Mouse (Mus musculus) thymus, adult 18-20 months (tissue): ENCODE results near the gene Samd8.

ENCODE experiments used
- DNase-seq, 2 experiments: peaks; one replicate each; pipeline ENCODE4 v3.0.0; 2022; ENCODE audit warnings: mixed read lengths in 2 of 2

Samd8 gene

DNA sequence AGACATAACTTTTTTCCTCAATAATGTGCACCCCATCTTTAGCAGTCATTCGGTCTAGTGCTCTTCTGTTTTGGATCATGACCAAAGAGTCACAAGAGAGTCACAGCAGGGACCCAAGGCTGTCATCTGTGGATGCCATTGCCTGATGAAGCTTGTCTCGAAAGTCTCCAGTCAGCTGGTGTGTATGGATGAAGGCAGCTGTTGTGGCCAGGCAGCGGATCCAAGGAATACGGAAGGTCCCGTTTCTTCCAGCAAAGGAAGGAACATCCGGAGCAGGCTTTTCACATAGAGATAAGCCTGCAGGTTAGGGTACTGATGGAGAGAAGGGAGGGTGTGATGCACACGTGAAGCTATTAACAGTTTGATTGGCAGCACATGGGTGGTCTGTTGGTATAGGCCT lies 51.3 kb downstream of the Samd8 start:
- no peak for DNase-seq

GRCm38 (mm10) chr14:21802543-21803206 lies 52.3 kb downstream of the Samd8 start:
- no peak for DNase-seq

DNA sequence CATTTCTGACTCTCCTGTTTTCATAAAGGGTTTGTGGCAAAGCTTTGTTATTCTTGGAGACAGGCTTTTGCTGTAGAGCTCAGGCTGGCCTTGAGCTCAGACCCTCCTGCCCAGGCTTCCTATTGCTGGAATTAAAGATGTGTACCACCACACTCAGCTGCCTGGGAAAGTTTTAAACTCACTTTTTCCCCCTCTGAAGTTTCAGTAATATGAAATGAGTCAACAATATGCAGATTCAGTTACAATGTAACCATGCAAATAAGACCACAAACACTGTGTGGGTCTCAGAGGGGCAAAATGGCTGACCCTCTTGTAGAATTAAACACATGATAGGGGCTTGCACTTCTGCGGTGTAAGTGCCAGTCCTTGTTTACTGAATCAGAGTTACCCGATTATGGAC lies 55.9 kb downstream of the Samd8 start:
- no peak for DNase-seq

- no peak for DNase-seq
Observed at GRCm38 (mm10) chr14:21806631-21807160, 56.4 kb downstream of the Samd8 start.

DNA sequence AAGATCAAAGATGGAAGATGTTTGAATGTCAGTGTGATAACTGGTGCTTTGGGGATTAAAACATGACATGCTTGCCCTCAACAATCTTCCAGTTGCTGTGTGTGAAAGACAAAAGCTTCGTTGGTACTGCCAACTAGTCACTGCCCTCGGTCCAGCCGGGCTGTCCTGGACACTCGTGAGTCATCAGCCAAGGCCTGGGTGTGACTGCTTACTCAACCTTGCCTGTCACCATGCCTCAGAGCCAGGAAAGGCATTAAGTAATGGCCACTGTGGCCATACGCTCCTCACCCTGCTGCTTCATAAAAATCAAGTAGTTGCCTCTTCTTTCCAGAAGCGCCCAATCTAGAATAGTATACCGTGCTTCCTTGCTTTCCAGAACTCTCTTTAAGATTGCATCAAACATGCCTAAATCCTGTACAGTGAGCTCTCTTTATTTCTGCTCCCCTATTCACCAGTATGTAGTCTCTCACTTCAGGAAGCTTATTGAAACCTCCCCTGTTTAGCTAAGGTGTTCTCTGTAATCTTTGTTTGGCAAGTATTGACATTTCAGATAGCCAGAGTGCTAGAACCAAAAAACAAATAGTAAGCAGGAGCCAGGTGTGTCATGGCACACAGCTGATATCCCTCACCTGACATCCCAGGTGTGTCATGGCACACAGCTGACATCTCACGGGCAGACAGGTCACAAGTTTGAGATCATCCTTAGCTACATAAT lies 58.0 kb downstream of the Samd8 start:
- no peak for DNase-seq

- DNase-seq = no peak
Observed at GRCm38 (mm10) chr14:21809418-21809817, 59.1 kb downstream of the Samd8 start.

- no peak for DNase-seq
Observed at GRCm38 (mm10) chr14:21811301-21811700, 61.0 kb downstream of the Samd8 start.

- no peak for DNase-seq
Observed at GRCm38 (mm10) chr14:21811744-21812393, 61.5 kb downstream of the Samd8 start.

DNA sequence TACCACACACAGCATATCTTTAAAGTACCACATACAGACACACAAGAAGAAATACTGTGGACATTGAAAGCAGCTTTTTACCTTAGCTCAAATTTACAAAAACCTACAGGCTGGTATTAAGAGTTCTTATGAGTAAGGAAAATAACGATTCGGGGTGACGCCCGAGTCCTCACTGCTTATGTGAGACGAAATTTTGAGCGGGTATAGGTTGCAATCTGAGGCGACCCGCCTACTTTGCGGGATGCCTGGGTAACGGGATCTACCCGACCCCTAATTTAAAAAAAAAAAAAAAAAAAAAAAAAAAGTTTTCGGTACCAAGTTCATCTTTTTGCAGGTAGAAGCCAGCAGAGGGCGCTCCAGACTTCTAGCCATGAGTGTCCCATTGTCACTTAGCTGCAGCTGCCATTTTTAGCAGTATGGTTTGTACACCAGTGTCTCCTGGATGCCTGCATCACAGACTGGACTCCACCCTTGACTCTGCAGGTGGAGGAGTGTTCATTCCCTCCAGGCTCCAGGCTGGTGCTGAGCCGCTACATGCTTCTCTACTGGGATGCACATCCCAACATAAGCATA lies 62.3 kb downstream of the Samd8 start:
- DNase-seq = peak; percentile 37 to 44

DNA sequence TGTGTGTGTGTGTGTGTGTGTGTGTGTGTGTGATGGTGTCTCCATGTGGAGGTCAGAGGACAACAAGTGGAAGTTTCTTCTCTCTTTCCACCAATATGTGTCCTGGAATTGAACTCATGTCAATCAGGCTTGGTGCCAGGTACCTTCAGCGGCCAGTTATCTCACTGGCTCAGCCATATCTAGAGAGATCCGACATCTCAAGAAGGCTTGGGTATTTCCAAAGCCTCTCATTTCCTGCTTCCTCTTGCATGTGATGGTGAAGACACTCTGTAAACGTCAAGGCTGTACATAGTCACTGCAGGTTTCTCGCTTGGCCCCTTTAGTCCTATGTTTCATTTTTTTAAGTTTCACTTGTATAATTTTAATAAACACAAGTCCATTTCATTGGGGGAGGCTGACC lies 62.9 kb downstream of the Samd8 start:
- no peak for DNase-seq

GRCm38 (mm10) chr14:21813847-21814246 lies 63.5 kb downstream of the Samd8 start:
- DNase-seq = no peak

GRCm38 (mm10) chr14:21814606-21815005 lies 64.3 kb downstream of the Samd8 start:
- DNase-seq = no peak

DNA sequence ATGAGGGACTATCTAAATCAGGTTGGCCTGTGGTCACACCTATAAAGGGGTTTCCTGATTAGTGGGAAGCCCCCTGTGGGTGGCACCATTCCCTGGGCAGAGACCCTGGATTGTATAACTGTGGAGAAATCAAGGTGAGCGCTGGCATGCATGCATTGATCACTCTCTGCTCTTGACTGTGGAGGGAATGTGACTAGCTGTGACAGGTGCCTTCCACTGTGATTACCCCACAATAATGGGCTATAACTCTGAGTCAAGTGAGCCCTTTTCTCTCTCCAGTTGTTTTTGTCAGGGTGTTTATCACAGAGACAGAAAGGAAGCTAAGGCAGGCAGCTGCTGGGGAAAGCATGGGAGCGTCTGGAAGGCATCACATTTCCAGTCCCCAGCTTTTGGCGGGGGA lies 65.9 kb downstream of the Samd8 start:
- no peak for DNase-seq

DNA sequence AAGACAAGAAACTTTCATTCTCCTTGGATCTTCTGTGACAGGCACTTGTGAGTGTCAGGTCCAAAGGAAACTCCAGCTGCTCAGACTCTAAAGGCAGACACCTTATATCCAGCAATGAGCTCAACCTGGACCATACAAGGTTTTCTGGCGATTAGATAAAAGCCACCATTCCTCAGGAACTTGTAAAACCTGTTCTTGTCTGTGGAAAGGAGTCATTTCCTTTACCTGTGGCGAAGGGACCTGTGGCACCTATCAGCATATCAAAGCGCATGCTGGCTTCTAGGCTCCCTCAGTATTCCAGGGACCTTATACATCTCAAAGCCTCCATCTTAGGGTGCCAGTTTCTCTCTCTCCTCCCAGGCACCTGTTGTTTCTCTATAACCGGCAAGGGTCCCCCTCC lies 67.1 kb downstream of the Samd8 start:
- DNase-seq = no peak

GRCm38 (mm10) chr14:21820880-21821505 lies 70.7 kb downstream of the Samd8 start:
- no peak for DNase-seq

DNA sequence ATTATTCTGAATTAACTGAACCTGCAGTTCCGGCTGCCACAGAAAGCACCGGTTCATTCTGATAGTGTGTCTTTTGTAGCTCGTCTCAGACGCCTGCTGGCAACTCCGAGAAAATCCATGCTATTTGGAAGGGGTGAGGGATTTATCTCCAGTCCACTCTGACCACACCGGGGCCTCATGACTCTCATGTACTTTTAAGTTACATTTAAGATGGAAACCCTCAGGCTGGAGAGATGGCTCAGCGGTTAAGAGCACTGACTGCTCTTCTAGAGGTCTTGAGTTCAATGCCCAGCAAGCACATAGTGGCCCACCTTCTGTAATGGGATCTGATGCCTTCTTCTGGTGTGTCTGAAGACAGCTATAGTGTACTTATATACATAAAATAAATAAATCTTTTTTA lies 72.0 kb downstream of the Samd8 start:
- no peak for DNase-seq

- no peak for DNase-seq
Observed at GRCm38 (mm10) chr14:21822795-21823374, 72.6 kb downstream of the Samd8 start.

DNA sequence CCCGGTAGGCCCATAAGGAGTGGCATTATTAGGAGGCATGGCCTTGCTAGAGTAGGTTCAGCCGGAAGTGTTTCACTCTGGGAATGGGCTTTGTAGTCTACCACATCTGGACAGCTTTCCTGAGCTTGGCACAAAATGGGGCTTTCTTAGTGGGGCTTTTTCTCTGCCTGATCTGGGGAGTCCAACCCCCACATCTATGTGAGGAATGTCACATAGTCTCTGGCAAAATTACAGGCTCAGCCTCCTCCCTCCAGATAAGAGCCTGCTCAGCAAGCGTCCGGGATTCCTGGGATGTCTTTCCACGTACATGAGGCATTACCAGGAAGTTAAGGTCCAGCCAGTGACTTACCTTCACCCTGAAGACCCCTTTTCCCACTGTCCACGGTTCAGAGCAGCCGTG lies 73.6 kb downstream of the Samd8 start:
- no peak for DNase-seq

GRCm38 (mm10) chr14:21824938-21825337 lies 74.6 kb downstream of the Samd8 start, which contains the start of gene Vdac2:
Vdac2 (plus strand) TSS chr14:21825238.
- DNase-seq = no peak

DNA sequence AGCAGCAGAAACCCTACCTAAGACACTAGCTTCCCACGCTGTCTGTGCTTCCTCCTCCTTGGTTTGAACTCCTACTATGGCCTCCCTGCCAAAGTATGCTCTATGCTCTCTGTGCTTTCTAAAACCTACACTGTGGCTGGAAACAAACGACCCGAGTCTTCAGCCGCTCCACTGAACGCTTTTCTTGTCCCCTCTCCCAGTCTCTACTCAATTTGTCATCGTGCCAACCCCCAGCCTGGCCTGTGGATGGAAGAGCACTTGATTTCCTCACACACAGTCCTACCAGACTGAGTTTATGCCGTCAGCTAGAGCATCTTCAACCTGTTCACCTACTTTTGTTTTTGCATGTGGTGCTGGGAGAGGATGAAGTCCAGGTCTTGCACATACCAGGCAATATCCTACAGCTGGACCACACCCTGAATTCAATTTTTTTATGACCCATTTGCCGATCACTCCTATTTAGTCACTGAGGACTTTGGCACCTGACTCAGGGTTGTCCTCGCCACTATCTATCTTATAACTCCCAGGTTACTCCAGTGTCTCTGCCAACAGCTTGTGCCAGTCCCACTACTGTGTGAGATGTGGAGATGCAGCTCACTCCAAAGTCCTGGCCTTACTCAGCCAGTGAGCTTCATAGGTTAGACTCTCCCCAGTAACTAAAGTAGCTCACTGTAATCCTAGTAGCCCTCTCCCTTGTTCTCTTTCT lies 75.6 kb downstream of the Samd8 start:
- no peak for DNase-seq

DNA sequence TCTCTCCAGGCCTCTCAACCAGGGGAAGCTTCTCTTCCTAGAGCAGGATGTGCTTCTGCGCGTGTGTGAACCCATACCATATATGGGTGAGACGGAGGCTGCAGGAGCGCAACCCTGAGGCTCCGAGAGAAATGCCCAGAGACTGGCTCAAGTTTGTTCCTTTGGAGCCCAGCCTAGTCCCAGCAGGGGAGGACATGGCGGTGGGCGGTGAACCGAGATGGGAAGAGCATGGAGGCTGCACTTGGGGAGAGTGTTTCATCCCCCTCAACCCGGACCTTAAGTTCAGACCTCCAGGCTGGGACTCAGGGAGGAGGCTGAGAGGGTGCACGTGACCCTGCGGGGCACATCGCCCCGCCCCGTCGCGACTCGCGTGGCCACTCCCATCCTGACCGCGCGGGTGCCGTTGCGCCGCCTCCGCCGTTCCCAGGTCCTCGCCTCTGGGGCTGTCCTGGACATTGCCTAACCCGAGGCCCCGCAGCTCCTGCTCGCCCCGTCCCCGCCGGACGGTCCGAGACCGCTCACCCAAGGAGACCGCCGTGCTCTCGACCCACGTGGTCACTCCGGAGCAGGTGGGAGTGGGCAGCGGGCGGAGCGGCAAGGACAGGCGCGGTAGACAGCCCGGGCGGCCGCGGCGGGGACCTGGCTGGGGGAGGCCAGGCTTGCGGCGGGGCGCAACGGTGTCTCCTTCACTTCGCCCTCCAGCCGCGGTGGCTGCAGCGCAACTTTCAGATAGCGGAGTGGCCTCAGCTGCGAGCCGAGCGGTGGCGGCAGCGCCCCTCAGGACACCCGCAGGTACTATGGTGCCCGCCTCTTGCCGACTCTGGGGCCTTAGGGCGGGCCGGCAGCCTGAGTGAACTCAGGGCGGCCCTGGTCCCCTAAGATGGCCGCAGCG lies 80.8 kb downstream of the Samd8 start:
- peak; percentile 92 for DNase-seq
